Mouse (Mus musculus) A20 (cell line): ENCODE data around the gene Pcyt1a.
"Not testable (repeated sequence)": the region's sequence is repeated elsewhere in the genome, so short reads cannot be mapped to it uniquely, and the experiment has no call there.

Source experiments
- DNase-seq: peaks from one replicate; pipeline ENCODE4 v3.0.0-alpha.2; 2011; ENCODE audit warnings: low read depth, low spot score

Gene Pcyt1a

DNA sequence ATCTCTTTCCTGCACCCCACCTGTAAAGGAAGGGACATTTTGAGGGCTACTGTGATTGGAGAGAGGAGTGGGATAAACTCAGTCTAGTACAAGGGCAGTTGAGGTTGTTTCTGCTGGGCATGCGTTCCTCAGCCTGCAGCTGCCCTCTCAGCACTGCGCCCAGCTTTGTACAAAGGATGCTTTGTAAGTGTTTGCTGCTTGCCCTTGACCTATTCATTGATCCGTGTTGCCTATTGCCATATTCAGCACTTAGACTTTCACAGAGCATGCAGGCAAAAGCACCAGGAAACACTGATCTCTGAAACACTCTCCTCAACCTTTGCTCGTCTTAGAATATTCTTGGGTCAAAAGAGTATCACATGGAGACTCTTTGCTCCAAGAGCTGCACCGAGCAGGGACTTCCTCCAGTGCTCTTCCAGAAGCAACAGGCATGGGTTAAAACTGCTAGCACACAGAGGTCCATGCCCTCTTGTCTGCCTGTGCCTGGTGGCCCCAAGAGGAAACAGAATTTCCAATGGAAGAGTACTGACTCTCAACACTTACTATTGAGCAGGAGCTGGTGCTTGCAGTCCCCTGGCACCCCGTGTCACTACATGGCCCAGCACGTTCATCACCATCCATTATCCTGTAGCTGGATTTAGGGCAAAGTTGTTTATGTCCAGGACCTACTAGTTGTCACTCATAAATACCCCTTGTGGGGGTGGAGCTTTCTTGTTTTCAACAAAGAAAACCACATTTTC is 41.7 kb downstream of the Pcyt1a start:
- DNase-seq: no peak

DNA sequence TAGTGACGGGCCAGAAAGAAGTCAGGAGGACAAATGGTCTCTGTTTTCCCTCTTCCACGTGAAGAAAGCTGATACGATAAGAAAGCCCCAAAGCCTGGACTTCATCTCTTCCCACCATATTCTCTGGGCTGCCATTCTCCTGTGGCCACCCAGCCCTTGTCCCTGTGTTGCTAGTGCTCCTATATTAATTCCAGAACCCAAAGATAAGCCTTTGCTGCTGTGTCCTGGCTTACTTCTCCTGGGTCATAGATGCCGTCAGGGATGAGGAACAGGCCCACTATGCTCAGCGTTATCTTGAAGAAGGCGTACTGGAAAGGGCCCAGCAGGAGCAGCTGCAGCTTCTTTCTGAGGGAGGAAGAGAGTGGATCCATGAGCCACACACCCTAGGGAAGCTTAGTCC is 46.6 kb downstream of the Pcyt1a start:
- DNase-seq: no peak

DNA sequence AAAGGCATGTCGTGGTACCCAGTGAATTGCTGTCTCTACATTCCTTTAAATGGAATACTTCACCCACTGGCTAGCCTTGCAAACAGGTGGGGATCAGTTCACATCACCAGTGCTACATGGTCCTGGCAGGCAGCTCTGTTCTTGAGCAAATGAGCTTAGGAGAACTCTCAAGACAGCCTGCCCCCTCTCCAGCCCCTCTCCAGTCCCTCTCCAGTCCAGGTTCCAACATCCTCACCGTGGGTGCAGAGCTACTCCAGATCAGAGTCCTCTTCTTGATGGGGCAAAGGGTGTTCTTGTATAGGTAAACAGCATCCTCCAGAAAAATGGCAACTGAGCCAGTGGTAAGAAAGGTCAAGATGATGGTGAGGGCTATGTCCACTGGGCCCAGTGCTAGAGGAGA is 48.7 kb downstream of the Pcyt1a start:
- no peak for DNase-seq

DNA sequence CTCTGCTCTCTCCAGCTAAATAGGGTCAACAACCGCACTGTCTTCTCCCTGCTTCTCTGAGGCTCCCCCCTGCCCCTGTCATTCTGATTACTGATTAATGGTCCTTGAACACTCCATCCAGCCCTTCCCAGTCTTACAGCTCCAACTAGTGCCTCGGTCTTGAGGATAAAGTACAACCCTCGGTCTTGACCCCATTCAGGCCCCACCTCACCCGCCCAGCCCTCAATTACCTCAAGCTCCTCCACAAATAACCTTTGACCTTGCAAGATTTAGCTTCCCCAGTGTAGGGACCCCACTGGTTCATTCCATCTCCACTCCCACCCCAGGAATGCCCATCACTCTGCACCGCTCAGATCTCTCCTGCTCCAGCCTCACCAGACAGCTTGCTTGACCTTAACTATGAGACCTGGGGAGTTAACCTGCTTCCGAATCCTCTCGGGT is 53.7 kb downstream of the Pcyt1a start:
- no peak for DNase-seq

DNA sequence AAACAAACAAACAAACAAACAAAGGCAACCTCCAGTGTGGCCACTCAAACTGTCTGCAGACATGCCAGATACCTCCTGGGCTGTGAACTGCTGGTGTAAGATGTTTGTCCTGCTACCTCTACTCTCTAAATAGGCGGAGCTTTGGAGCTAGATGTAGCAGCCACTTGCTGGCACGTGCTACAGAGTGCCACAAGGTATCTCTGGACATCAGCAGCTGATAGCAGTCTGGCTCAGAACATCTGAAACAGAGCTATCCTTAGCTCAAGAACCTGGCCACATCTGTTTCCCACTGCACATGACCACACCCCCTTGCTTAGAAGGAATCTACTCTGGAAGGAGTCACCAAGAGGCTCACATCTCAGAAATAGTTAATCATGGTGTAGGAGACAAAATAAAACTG is 54.5 kb downstream of the Pcyt1a start:
- DNase-seq: no peak

DNA sequence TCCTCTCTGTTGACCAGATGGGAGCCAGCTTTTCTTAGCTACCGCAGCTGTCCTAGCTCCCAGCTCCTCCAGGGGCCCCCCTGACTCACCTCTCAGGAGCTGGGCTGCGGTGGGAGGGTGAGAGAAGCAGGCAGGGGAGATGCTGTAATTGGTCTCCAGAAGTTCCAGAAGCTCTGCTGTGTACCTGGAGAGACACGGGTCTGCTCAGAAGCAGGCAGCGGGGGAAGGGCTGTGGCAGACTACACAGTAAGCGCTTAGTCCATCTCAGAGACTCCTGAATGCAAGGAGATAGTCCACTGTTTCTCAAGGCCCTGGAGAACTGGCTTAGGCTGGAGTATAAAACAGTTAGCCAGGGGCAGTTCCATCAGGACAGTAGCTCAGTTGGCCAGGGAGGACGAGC is 55.3 kb downstream of the Pcyt1a start:
- no peak for DNase-seq

DNA sequence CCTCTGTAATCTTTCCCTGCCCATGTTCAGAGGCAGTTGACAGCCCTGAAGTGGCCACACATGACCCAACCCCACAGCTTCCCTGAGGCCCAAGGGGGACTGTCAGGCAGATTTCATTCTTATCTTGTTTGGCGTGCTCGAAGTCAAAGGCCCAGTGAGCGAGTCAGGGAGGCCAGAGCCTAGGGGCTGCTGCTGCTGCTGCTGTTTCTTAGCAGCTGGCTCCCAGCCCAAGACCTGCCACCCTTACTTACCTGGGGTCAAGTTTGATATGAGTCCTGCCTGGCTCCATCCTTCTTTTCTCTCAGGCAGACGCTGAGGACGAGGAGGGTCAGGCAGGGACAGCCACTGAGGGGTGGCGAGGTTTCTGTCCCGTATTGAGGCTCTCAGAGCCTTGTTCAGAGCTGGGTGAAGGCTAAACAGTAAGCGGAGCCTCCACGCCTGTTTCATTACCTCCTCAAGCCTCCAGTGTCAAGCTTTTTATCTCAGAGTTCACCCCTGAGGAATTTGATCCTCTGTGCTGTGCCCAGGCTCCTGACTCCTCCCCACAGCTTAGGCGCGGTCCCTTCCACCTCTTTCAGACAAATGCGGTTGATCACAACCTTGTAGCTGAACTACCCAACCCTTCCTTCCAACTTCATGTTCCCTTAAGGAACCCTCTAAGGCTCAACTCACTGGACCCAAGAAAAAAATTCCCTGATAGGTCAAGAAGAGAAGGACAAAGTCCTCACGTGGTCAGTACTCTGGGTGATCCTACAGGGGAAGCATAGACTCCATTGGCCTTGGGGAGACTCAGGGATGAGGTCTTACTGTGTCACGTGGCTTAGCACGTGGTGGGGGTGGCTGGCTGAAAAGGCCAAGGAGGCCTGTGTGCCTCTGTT is 56.8 kb downstream of the Pcyt1a start, which contains the start of gene Slc51a:
Gene Slc51a, minus strand, starts transcription at position 646 of the 878 bp plus-strand sequence.
- no peak for DNase-seq

DNA sequence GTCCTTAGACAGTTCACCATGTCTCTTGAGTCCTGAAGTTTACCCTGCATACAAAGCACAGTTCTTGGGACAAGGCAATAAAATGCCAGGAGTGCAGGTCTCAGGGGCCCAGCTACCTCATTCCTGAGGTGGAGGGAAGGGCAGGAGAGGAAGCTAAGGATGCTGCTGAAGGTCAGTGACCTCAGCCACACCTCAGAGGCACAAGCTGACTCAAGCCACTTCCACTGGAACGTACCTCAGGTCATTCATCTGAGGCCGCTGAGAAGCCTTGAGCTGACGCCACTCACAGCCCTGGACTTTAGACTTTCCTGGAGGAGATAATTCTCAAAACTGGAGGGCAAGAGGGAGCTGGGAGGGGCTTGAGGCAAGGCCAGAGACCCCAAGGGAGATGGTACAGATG is 58.2 kb downstream of the Pcyt1a start:
- no peak for DNase-seq

DNA sequence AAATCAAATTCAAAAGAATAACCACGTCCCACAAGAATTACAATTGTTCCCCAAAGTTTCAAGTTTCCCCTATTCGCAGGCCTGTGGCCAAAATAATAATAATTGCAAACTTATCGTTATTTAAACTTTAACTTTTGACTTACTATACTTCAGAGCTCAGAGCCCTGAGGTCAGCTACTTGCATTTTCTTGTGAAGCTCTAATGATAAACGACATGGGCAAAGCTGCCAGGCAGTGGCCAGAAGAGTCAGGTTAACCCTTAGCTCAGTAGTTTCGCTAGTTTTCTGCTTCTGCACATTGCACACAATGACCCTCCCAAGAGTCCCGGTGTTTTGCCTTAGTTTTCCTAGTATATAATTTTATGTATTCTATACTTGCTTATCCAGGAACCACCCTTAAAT is 63.6 kb downstream of the Pcyt1a start:
- not testable (repeated sequence) for DNase-seq

DNA sequence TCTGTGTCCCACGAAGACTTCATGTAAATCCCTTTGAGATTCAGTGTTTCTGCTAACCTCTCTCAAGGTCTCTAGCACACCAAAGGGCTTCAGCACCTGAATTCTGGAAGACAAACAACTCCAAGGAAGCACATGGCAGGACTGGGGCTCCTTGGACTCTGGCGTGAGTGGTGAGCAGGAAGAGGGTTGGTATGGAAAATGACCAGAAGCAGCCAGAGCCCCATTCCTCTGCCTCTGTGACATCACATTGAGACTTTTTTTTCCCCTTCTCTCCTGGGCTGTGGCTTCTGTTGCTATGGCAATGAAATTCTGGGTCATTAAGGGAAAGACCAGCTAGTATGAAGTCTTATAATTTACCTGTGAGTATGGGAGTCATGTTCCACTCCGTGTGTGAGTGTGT is 65.2 kb downstream of the Pcyt1a start, which contains the start of gene Zdhhc19:
Gene Zdhhc19, plus strand, starts transcription at position 301 of the 400 bp plus-strand sequence.
- DNase-seq: no peak

DNA sequence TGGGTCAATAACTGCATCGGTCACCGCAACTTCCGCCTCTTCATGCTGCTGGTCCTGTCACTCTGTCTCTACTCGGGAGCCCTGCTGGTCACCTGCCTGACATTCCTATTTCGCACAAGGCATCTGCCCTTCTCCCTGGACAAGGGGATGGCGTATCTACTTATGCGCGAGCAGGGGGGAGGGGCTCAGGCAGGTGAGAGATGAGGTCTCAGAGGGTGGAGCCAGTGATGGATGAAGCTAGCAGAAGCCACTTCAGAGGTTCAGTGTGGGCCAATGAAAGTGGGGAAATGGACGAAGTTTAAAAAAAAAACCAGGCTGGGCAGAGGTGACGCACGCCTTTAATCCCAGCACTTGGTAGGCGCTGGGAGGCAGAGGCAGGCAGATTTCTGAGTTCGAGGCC is 68.3 kb downstream of the Pcyt1a start:
- DNase-seq: no peak

DNA sequence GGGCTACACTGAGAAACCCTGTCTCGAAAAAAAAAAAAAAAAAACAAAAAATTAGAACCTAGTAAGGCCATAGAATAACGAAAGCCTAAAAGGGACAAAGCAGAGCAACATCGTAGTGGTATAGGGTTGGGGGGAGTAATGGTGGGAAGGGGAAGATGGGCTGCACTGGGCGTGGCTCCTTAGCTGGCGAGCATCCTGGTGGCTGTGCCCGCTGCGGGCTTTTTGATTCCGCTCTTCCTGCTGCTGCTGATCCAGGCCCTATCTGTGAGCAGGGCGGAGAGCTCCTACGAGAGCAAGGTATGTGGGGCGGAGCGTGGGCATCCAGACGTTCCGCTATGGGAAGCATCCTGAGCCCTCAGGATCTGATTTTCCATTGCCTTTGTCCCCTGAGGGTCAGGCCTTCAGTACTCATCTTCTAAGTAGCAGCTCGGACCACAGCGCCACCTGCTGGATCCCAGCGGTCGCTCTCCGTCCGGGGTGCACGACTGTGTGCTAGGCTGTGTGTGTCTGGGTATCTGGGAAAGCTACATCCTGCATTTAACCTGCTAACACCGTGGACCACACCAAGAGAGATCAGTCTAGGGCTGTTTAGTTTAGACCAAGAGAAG is 68.8 kb downstream of the Pcyt1a start:
- peak; percentile 72 for DNase-seq

DNA sequence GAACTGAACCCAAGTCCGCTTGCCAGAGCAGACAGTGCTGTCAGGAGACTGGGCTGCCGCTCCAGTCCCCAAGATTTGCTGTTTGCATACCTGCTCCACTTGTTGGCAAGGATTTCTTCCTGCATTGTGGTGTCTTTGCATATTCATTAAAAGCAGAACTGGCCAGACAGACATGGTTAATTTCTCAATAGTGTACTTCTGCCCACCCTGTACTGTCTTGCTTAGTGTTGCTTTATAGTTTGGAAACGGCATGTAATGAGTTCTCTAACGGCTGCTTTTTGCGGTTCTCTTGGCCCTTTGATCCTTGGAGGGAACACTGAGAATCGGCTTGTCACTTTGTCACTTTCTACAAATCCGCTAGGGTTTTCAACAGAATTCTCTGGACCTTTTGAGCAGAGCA is 70.7 kb downstream of the Pcyt1a start:
- no peak for DNase-seq

DNA sequence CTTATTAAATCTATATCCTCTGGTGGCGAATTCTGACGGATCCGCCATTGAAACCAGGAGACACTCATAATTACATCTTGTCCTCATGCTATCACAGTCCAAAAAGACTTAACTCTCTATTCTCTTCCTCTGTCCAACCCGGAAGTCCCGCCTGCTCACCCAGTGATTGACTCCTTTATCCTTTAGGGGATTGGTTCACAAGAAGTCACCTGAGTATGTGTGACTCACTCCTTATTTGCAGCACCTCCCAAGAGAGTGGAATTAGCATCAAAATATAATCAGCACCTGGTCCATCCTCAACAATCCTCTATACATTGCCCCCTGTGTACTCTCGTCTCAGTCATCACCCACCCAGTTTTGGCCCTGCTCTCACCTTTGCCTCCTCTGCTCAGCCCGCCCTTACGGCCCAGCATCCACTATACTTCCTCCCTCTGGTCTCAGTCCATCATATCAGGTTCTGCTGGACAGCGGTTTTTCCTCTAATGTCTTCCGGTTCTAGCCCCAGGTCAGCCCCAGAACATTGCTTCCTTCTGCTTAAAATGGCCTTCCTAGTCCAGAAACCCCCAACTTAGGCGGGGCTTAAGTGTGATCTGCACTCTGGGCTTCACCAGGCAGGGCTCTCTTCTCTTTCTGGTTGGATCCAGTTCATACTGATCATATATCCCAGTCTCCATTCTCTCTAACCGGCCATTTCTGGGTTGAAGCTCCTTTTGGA is 72.1 kb downstream of the Pcyt1a start:
- no peak for DNase-seq

DNA sequence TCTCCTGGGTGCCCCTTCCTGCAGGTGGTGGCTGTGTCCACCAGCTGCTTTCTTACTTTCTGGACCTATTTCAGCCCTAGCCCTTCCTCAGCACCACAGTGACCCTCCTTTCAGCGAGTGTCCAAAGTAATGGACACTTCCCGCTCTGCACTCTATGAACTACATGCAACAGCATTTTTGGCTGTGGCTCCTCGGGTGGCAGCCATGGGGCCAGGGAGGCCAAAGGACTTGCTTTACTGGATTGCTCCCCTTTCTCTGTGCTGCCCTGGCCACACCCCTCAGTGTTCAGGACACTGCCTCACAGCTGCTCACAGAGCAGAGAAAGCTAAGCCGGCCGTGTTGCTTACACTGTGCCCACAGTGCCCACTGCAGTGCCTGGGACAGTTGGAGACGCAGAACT is 72.9 kb downstream of the Pcyt1a start:
- no peak for DNase-seq

DNA sequence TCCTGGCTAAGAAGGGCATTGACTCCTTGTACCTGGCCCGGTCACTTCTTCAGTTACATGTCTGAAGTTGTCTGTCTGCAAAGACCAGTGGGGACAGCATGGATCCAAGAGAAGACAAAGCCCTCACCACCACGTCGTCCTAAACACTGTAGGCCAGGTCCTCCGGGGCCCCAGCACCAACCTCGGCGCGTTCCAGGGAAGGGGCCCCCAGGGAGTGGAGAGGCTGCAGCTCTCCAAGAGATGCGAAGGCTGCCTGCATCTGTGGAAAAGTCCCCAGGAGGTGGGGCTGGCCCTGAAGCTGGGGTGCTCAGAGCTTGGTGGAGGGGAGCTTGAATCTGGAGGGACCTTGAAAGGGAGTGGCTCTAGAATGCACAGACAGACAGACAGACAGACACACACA is 75.6 kb downstream of the Pcyt1a start:
- no peak for DNase-seq

DNA sequence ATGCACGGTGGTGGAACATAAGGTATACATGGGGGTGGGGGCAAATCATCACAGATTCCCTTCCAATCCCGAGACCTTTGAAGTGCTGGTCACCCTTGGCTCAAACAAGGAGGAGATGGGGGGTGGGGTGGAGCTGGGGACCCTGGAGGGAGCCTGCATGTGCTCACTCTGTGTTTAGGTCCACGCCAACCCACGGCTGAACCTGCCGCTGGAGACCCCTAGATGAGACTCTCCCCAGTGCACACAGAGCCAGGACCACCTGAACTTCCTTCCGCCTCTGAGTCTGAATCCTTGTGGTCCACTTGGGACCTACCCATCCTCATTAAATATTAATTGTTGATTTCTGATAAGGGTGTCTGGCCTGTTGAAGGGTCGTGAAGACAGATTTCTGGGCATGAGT is 76.1 kb downstream of the Pcyt1a start:
- no peak for DNase-seq

DNA sequence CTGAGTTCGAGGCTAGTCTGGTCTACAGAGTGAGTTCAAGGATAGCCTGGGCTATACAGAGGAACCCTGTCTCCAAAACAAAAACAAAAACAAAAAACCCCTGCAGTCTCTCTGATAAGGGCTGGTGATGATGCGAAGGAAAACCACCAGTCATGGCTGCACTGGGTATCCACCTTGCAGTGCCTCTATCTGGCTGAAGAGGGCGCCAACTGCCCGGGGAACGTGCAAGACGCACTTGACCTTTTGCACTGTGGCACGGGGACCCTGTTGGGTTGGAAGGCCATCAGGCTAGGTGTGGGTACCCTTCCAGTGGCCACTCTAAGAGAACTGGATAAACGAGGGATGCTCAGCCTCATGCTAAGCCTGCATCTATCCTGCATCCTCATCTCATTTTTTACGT is 76.7 kb downstream of the Pcyt1a start:
- peak; percentile 70 for DNase-seq

DNA sequence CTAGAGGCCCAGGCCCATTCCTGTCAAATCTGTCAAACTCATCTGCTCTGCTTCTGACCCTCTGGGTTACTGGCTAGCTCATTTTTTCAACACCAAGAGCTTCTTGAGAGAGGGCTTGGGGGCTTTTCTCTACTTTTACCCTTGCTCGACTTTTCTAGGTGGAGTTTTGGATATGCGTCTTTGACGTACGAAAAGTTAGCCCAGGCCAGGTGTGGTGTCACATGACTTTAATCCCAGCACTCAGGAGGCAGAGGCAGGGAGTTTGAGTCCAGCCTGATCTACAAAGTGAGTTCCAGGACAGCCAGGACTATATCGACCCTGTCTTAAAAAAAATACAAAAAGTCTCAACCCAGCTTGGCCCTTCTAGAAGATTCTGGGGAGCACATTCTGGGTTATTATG is 77.3 kb downstream of the Pcyt1a start:
- no peak for DNase-seq

DNA sequence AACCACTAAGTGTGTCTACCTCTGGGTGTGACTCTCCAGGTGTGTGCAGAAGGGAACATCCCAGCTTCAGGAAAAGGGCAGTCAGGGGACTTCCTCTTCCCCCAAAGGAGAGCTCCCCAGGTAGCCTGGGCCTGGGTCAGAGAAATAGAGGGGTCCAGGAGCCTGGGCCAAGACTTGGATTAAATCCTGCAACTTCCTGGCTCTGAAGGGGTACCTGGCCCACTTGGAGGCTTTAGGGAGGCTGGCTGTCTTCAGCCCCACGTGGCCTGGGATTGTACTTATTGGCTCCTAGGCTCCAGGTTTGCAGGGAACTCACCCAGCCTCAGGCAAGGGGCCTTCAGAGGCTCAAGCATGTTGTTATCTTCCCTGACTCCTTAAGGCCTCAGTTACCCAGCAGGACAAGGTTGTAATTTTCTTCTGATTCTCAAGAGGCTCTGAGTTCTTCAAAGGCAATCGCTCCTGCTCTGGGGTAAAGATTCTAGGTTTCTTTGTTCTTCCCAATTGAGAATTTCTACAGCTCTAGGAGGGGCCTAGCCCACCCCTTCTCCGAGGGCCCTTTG is 77.9 kb downstream of the Pcyt1a start:
- no peak for DNase-seq
